Mouse (Mus musculus) testis, adult 2 months (tissue): Measurements from ENCODE around the gene Xrcc6. TPM values are rescaled to one million over a fixed set of nuclear protein-coding genes. Genes with fewer than 3 reads are reported as not detected.

Experiments
- H3K27ac ChIP-seq: fragments of 200-500 bp; 2 replicates; pipeline ENCODE4 v1.5.1; 2012; ENCODE audit warnings: low read depth, low read length; ENCODE audit not compliant: control insufficient read depth, insufficient read depth
- H3K27me3 ChIP-seq: fragments of 200-500 bp; 2 replicates; pipeline ENCODE4 v1.6.1; 2012; ENCODE audit warnings: mild to moderate bottlenecking, low read length, moderate library complexity; ENCODE audit not compliant: control insufficient read depth, insufficient read depth
- H3K36me3 ChIP-seq: fragments of 200-500 bp; 2 replicates; pipeline ENCODE4 v1.6.1; 2012; ENCODE audit warnings: mild to moderate bottlenecking, low read length; ENCODE audit not compliant: control insufficient read depth, insufficient read depth
- H3K4me1 ChIP-seq: fragments of 200-500 bp; 2 replicates; pipeline ENCODE4 v1.6.1; 2012; ENCODE audit warnings: low read length; ENCODE audit not compliant: control insufficient read depth, insufficient read depth
- H3K4me3 ChIP-seq: fragments of 200-500 bp; 2 replicates; pipeline ENCODE4 v1.5.1; 2012; ENCODE audit warnings: low read depth, mild to moderate bottlenecking, low read length, moderate library complexity, mixed read lengths; ENCODE audit not compliant: control insufficient read depth
- CTCF ChIP-seq: fragments of 200-500 bp; IDR thresholded peaks from 2 replicates; pipeline ENCODE4 v1.5.1; 2012; ENCODE audit warnings: low read depth, mild to moderate bottlenecking, inconsistent platforms, low read length, moderate library complexity; ENCODE audit not compliant: control insufficient read depth, insufficient read depth, insufficient replicate concordance
- POLR2A ChIP-seq: fragments of 200-500 bp; IDR thresholded peaks from 2 replicates; pipeline ENCODE4 v1.6.1; 2012; ENCODE audit warnings: low read depth, mild to moderate bottlenecking, inconsistent platforms, low read length, moderate library complexity; ENCODE audit not compliant: control insufficient read depth
- polyA plus RNA-seq: library from polyadenylated mRNA; depleted of rRNA; stranded (reverse); fragments of >200 nt; gene quantifications from 2 replicates; pipeline ENCODE4 v1.2.3, GENCODE M21; 2012

Gene Xrcc6
- polyA plus RNA-seq, 1 experiment = 16.7 TPM

DNA sequence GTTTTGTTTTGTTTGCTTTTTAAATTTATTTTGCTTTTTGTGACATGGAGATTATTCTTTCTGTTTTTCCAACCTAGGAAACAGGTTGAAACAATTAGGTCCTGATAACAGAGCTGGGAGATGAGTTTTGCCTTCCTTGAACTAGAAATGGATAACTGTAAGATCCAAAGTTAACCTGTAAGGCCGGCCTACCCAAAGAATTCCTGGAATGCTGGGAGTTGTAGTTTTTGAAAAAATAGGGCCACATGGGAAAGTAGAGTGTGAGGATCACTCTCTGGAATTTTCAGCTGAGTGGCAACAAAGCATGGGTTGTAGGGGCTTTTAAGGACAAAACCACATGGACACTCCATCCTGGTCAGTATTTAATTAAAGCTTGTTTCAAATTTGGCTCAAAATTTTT lies 5.5 kb upstream of the Xrcc6 start:
- H3K27ac ChIP-seq = no peak overlapping the region
- peak overlapping the region; percentile 21 for H3K4me3 ChIP-seq
- no peaks in the 10 kb centered on the region for H3K4me1 ChIP-seq
- H3K36me3 ChIP-seq = no peaks in the 10 kb centered on the region
- no peaks in the 10 kb centered on the region for H3K27me3 ChIP-seq
- TF ChIP-seq POLR2A (no peak), CTCF (no peak)

DNA sequence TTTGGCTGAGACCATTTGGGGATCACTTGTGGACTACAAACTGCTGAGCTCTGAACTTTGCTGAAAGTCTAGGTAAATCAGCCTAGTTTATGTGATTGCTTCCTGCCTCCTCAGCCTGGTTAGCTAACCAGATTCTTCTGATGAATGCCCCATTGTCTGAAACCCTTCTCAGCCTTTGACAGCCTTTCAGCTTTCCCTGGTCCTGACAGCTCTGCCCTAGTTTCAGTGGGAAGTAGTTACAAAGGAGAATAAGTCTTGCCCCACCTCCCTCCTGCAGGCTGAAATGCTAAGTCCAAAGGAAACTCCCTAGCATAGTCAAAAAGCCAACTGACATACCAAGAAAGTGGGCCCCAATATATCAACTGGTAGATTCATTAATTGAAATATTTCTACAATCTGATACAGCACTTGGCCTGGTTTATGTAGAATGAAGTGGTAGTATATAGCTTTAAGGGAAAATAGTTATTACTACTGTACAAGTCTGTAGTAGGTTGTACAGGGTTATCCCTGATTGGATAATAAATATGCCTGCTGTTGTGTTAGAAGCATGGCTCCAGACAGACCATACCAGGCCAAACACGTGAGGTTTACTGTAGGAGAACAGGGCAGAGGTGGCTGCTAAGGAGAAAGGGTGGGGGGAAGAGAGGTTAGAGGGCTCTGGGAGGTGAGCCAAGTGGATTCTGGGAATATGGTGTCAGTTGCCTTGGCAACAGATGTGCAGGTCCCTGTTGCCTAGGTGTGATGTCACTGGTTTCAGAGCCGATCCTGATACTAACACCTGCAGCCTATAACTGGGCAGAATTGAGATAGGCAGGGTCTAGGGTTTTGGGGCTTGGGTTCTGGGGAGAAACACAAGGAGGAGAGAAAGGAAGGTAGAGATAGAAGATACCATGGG lies 2.1 kb upstream of the Xrcc6 start:
- H3K4me3 ChIP-seq = peak overlapping the region; percentile 37
- no peak overlapping the region for H3K27ac ChIP-seq
- no peaks in the 10 kb centered on the region for H3K36me3 ChIP-seq
- no peak for TF ChIP-seq CTCF
- TF ChIP-seq POLR2A = no peak
- H3K27me3 ChIP-seq = no peaks in the 10 kb centered on the region
- no peaks in the 10 kb centered on the region for H3K4me1 ChIP-seq

DNA sequence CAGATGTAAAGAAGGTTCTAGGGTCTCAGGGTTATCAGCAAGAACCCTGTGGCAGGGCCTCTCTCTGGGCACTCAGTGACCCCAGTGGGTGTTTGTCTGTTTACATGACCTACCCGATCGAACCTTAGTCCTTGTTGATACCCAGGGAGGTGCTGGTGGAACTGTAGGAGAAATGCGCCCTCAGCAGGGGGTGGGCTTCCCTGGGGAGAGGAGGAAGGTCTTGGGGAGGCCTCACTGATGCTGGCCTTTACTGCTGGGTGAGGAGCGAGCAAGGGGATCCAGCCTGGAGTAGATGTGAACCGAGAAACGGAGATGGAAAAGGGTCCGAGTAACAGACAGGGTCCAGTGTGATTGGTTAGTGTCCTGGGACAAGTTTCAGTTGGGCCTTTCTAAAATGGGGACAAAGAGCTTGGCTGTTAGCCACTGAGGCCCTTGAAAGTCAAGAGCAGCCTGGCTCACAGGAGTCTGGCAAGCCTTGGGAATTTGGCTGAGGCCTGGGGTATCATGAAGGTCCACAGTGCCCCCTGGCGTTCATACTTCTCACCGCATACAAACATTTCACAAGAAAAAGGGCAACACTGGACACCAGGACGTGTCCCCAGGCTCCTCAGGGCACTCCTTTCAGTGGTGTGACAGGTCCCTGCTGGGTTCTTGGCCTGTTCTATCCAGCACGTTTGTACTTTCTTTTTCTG lies 1.9 kb downstream of the Xrcc6 start:
- H3K36me3 ChIP-seq = no peaks in the 10 kb centered on the region; the same call in 1 of the 2 replicates
- H3K4me3 ChIP-seq = no peak overlapping the region
- peak; percentile 48; the same call in 1 of the 2 replicates for TF ChIP-seq CTCF
- no peak for TF ChIP-seq POLR2A
- no peaks in the 10 kb centered on the region for H3K27me3 ChIP-seq
- H3K4me1 ChIP-seq = no peaks in the 10 kb centered on the region
- no peak overlapping the region for H3K27ac ChIP-seq

DNA sequence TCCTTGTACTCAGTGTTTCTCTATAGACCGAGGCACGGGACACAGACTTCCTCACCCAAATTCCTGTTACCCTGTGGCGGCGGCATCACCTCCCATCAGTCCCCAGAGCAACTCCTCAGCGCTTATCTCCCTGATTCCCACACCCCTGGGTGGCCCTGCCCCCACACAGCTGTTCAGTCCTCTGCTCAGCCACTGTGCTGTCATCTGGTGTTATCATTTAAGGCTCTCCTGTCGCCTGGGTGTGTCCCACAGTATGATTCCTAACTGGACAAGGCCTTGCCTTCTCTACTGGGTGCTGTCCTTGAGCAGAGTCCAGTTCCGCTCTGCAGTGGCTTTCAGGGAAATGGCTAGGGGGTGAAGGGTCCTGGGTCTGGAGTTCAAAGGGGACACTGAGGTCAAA lies 2.9 kb downstream of the Xrcc6 start:
- Histone ChIP-seq H3K36me3 (no peaks in the 10 kb centered on the region; the same call in 1 of the 2 replicates), H3K27ac (no peak overlapping the region), H3K27me3 (no peaks in the 10 kb centered on the region), H3K4me3 (no peak overlapping the region), H3K4me1 (no peaks in the 10 kb centered on the region)
- TF ChIP-seq CTCF (no peak), POLR2A (no peak)

DNA sequence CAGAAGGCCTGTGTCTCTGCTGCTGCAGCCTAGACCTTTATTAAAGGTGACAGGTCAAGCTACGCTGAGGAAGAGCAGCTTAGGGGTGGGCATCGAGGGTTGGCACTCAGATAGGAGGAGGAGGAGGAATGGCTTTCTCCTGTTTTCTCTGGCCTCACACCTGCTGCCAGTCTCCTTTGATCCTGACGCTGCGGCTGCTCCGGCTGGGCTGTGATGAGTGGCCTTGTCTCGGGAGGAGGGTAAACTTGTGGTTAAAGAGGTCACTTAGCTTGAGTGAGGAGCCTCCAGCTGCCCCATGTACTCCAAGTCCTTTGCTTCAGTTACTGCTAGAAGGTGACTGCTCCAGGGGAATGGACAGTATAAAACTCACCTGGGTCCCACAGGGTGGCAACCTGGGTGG lies 6.4 kb downstream of the Xrcc6 start:
- H3K4me3 ChIP-seq = no peak overlapping the region
- no peaks in the 10 kb centered on the region; the same call in none of the 2 replicates for H3K36me3 ChIP-seq
- no peaks in the 10 kb centered on the region for H3K27me3 ChIP-seq
- no peaks in the 10 kb centered on the region for H3K4me1 ChIP-seq
- no peak for TF ChIP-seq CTCF
- no peak for TF ChIP-seq POLR2A
- no peak overlapping the region for H3K27ac ChIP-seq

DNA sequence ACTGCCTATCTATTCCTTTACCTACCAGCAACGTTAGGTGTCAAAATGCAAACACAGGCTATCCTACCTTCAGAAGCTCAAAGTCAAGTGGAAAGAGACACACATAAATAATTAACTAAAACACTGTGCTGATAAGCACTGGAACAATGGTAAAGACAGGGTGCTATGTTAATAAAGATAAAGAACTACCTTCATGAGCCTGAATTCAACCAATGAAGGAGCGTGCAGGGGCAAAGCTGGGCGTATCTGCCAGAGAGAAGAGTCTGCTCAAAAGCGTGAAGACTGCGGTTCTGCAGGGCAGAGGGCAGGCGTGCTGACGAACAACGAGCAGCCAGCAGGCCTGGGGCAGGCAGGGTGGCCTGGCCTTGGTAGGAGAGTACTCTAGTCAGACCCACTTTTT lies 16.6 kb downstream of the Xrcc6 start:
- H3K4me3 ChIP-seq = no peak overlapping the region
- no peak overlapping the region for H3K27ac ChIP-seq
- H3K4me1 ChIP-seq = no peaks in the 10 kb centered on the region
- H3K36me3 ChIP-seq = peaks cover 1% of the 10 kb centered on the region; the same call in 1 of the 2 replicates
- no peaks in the 10 kb centered on the region for H3K27me3 ChIP-seq
- TF ChIP-seq CTCF = no peak
- no peak for TF ChIP-seq POLR2A

DNA sequence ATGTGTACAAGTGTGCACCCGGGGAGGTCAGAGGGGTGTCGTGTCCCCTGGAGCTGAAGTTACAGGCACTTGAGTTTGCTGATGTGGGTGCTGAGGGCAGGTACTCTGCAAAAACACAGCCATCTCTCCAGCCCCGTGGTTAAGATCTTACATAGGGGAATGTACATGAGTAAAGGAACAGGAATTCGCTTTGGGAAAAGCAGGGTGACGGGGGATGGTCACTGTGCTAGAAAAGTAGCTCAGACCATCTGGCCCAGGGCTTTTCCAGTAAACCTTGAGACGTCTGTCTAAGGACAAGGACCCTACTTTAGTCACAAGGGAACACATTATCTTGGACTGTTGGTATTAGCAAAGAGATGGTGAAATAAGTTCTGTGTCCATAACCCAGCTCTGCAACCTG lies 24.3 kb downstream of the Xrcc6 start:
- Histone ChIP-seq H3K27ac (no peak overlapping the region), H3K4me1 (peaks cover 2% of the 10 kb centered on the region), H3K36me3 (no peaks in the 10 kb centered on the region), H3K4me3 (no peak overlapping the region), H3K27me3 (no peaks in the 10 kb centered on the region)
- no peak for TF ChIP-seq CTCF
- TF ChIP-seq POLR2A = no peak
